Mouse (Mus musculus) MEL (cell line): Measurements from ENCODE around the gene Gpx7. TPM values are rescaled to one million over a fixed set of nuclear protein-coding genes. Genes with fewer than 3 reads are reported as not detected.
A peak's percentile ranks its signal among the peaks of the same experiment; 100 is the strongest.

Source experiments
- DNase-seq: peaks from one replicate; pipeline ENCODE4 v3.0.0; 2011; ENCODE audit warnings: low read depth, low spot score
- H3K27ac ChIP-seq: 2 replicates; pipeline ENCODE4 v1.5.1; 2012; ENCODE audit warnings: low read depth, mild to moderate bottlenecking, control low read depth, low read length, moderate library complexity; ENCODE audit not compliant: control insufficient read depth
- H3K27me3 ChIP-seq, 2 experiments: fragments of 150-350 bp in 1 of 2; sonication (generic) in 1 of 2; 2 replicates each; pipeline ENCODE4 v1.6.1; 2012; ENCODE audit warnings: low read length in 2 of 2, mild to moderate bottlenecking in 2 of 2, improper control_type of control experiment in 1 of 2, moderate library complexity in 1 of 2; ENCODE audit not compliant: insufficient read depth in 2 of 2, control insufficient read depth in 1 of 2
- H3K36me3 ChIP-seq, 2 experiments: 2 replicates each; pipeline ENCODE4 v1.6.1; 2012 to 2014; ENCODE audit warnings: low read length in 2 of 2, improper control_type of control experiment in 1 of 2, inconsistent platforms in 1 of 2, mild to moderate bottlenecking in 1 of 2; ENCODE audit not compliant: insufficient read depth in 2 of 2, control insufficient read depth in 1 of 2
- H3K4me1 ChIP-seq, 2 experiments: fragments of 150-350 bp in 1 of 2; sonication (generic) in 1 of 2; 2 replicates each; pipeline ENCODE4 v1.6.1; 2012; ENCODE audit warnings: low read length in 2 of 2, improper control_type of control experiment in 1 of 2, mild to moderate bottlenecking in 1 of 2; ENCODE audit not compliant: insufficient read depth in 2 of 2, control insufficient read depth in 1 of 2
- H3K4me3 ChIP-seq, 2 experiments: fragments of 150-350 bp in 1 of 2; sonication (generic) in 1 of 2; 2 replicates each; pipeline ENCODE4 v1.5.1; 2012; ENCODE audit warnings: low read depth in 2 of 2, low read length in 2 of 2, mild to moderate bottlenecking in 2 of 2, moderate library complexity in 2 of 2, control low read depth in 1 of 2, improper control_type of control experiment in 1 of 2; ENCODE audit not compliant: control insufficient read depth in 1 of 2, insufficient read depth in 1 of 2
- H3K79me2 ChIP-seq: 2 replicates; pipeline ENCODE4 v1.6.1; 2012; ENCODE audit warnings: mild to moderate bottlenecking, low read length, moderate library complexity; ENCODE audit not compliant: control insufficient read depth, poor library complexity, insufficient read depth
- H3K9ac ChIP-seq: 2 replicates; pipeline ENCODE4 v1.6.1; 2012; ENCODE audit warnings: low read depth, mild to moderate bottlenecking, control low read depth, low read length, moderate library complexity; ENCODE audit not compliant: control insufficient read depth, poor library complexity, severe bottlenecking
- H3K9me3 ChIP-seq: fragments of 150-350 bp; sonication (generic); replicated peaks from 2 replicates; pipeline ENCODE4 v1.6.1; 2012; ENCODE audit warnings: mild to moderate bottlenecking, low read length, improper control_type of control experiment, moderate library complexity; ENCODE audit not compliant: insufficient read depth
- CHD1 ChIP-seq: IDR thresholded peaks from 2 replicates; pipeline ENCODE4 v1.6.1; 2012; ENCODE audit warnings: low read depth, mild to moderate bottlenecking, inconsistent platforms, low read length, improper control_type of control experiment
- CHD2 ChIP-seq: IDR thresholded peaks from 2 replicates; pipeline ENCODE4 v1.6.1; 2011; ENCODE audit warnings: low read length, improper control_type of control experiment
- ELF1 ChIP-seq: IDR thresholded peaks from 2 replicates; pipeline ENCODE4 v1.6.1; 2014; ENCODE audit warnings: low read depth, mild to moderate bottlenecking, inconsistent platforms, low read length, improper control_type of control experiment, moderate library complexity
- EP300 ChIP-seq, 2 experiments: IDR thresholded peaks; 2 replicates each; pipeline ENCODE4 v1.6.1; 2011; ENCODE audit warnings: improper control_type of control experiment in 2 of 2, low read length in 2 of 2, low read depth in 1 of 2, mild to moderate bottlenecking in 1 of 2
- ETS1 ChIP-seq: IDR thresholded peaks from 2 replicates; pipeline ENCODE4 v1.6.1; 2012; ENCODE audit warnings: low read depth, mild to moderate bottlenecking, inconsistent platforms, low read length, improper control_type of control experiment, moderate library complexity
- GATA1 ChIP-seq: IDR thresholded peaks from 2 replicates; pipeline ENCODE4 v1.6.1; 2011; ENCODE audit warnings: low read depth, low read length, improper control_type of control experiment
- HCFC1 ChIP-seq: IDR thresholded peaks from 2 replicates; pipeline ENCODE4 v1.6.1; 2012; ENCODE audit warnings: low read depth, mild to moderate bottlenecking, inconsistent platforms, low read length, improper control_type of control experiment, moderate library complexity
- JUND ChIP-seq: IDR thresholded peaks from 2 replicates; pipeline ENCODE4 v1.6.1; 2011; ENCODE audit warnings: low read depth, mild to moderate bottlenecking, improper control_type of control experiment, low read length
- KAT2A ChIP-seq: conservative IDR thresholded peaks from 2 replicates; pipeline ENCODE4 v1.6.1; 2012; ENCODE audit warnings: low read depth, low read length, improper control_type of control experiment, inconsistent platforms
- MAFK ChIP-seq: IDR thresholded peaks from 2 replicates; pipeline ENCODE4 v1.6.1; 2011; ENCODE audit warnings: low read depth, mild to moderate bottlenecking, low read length, improper control_type of control experiment, borderline replicate concordance
- MAZ ChIP-seq: IDR thresholded peaks from 2 replicates; pipeline ENCODE4 v1.6.1; 2012; ENCODE audit warnings: low read depth, mild to moderate bottlenecking, inconsistent platforms, low read length, improper control_type of control experiment
- MEF2A ChIP-seq: IDR thresholded peaks from 2 replicates; pipeline ENCODE4 v1.6.1; 2014; ENCODE audit warnings: low read depth, mild to moderate bottlenecking, inconsistent platforms, low read length, improper control_type of control experiment; ENCODE audit not compliant: poor library complexity, insufficient replicate concordance, severe bottlenecking; ENCODE audit errors: extremely low read depth
- MXI1 ChIP-seq: IDR thresholded peaks from 2 replicates; pipeline ENCODE4 v1.6.1; 2011; ENCODE audit warnings: mild to moderate bottlenecking, low read depth, low read length, improper control_type of control experiment
- MYB ChIP-seq: IDR thresholded peaks from 2 replicates; pipeline ENCODE4 v1.6.1; 2011; ENCODE audit warnings: mild to moderate bottlenecking, low read depth, low read length, improper control_type of control experiment
- MYC ChIP-seq: IDR thresholded peaks from 2 replicates; pipeline ENCODE4 v1.6.1; 2011; ENCODE audit warnings: low read depth, mild to moderate bottlenecking, low read length, improper control_type of control experiment, moderate library complexity
- POLR2AphosphoS5 ChIP-seq: IDR thresholded peaks from 2 replicates; pipeline ENCODE4 v1.6.1; 2012; ENCODE audit warnings: low read depth, borderline replicate concordance, mild to moderate bottlenecking, inconsistent platforms, low read length, moderate library complexity, mixed read lengths
- RAD21 ChIP-seq: IDR thresholded peaks from 2 replicates; pipeline ENCODE4 v1.6.1; 2011; ENCODE audit warnings: mild to moderate bottlenecking, low read depth, low read length, improper control_type of control experiment
- TBP ChIP-seq: IDR thresholded peaks from 2 replicates; pipeline ENCODE4 v1.8.0; 2011; ENCODE audit warnings: low read depth, low read length, improper control_type of control experiment
- TCF12 ChIP-seq: IDR thresholded peaks from 2 replicates; pipeline ENCODE4 v1.6.1; 2014; ENCODE audit warnings: low read depth, mild to moderate bottlenecking, inconsistent platforms, low read length, improper control_type of control experiment, moderate library complexity
- USF2 ChIP-seq, 2 experiments: IDR thresholded peaks; 2 replicates each; pipeline ENCODE4 v1.6.1; 2011 to 2012; ENCODE audit warnings: improper control_type of control experiment in 2 of 2, low read length in 2 of 2, borderline replicate concordance in 1 of 2, inconsistent platforms in 1 of 2, low read depth in 1 of 2, mild to moderate bottlenecking in 1 of 2; ENCODE audit not compliant: insufficient read depth in 1 of 2
- ZC3H11A ChIP-seq: IDR thresholded peaks from 2 replicates; pipeline ENCODE4 v1.6.1; 2012; ENCODE audit warnings: low read depth, mild to moderate bottlenecking, inconsistent platforms, low read length, improper control_type of control experiment
- ZKSCAN1 ChIP-seq: IDR thresholded peaks from 2 replicates; pipeline ENCODE4 v1.6.1; 2012; ENCODE audit warnings: low read depth, mild to moderate bottlenecking, inconsistent platforms, low read length, improper control_type of control experiment, moderate library complexity
- polyA plus RNA-seq, 2 experiments: library from polyadenylated mRNA; stranded (reverse) in 1 of 2; unstranded in 1 of 2; fragments of >175 nt in 1 of 2; fragments of >200 nt in 1 of 2; gene quantifications; 2 replicates each; pipeline versions ENCODE4 v1.2.1 to v1.2.4; 2012; ENCODE audit warnings: low replicate concordance in 2 of 2, low read depth in 1 of 2; ENCODE audit not compliant: insufficient read length in 2 of 2, insufficient read depth in 1 of 2, missing spikeins in 1 of 2
- total RNA-seq: library from RNA; depleted of rRNA; stranded (reverse); fragments of 300-350 nt; gene quantifications from 2 replicates; pipeline ENCODE4 v1.2.3, GENCODE M21; 2012

The Gpx7 gene
- total and polyA plus RNA-seq, 3 experiments, result not detected

DNA sequence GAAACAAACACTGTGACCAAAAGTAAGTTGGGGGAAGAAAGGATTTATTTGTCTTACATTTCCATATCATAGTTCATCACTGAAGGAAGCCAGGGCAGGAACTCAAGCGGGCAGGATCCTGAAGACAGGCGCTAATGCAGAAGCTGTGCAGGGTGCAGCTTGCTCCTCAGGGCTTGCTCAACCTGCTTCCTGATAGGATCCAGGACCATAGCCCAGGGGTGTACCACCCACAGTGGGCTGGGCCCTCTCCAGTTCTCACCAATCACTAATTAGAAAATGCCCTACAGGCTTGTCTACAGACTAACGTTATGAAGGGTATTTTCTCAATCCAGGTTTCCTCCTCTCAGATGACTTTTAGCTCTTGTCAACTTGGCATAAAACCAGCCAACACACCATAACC is 28.9 kb upstream of the Gpx7 start:
- no peaks in the 10 kb centered on the region for H3K36me3 ChIP-seq
- H3K4me3 ChIP-seq, result no peak overlapping the region
- H3K27me3 ChIP-seq, result peaks cover 3 to 4% of the 10 kb centered on the region in 2 experiments; a peak in 3 of 4 replicates
- H3K79me2 ChIP-seq, result no peaks in the 10 kb centered on the region
- no peaks in the 10 kb centered on the region; a peak in 1 of 4 replicates for H3K4me1 ChIP-seq
- TF ChIP-seq RAD21, result no peak
- no peak for TF ChIP-seq MEF2A
- TF ChIP-seq MAZ, result no peak
- TF ChIP-seq MYB, result no peak
- no peak for TF ChIP-seq ELF1
- TF ChIP-seq CHD1, result no peak
- TF ChIP-seq MYC, result no peak
- TF ChIP-seq KAT2A, result no peak
- TF ChIP-seq HCFC1, result no peak
- TF ChIP-seq GATA1, result no peak
- no peak for TF ChIP-seq ZC3H11A
- no peak for TF ChIP-seq TBP
- TF ChIP-seq JUND, result no peak
- TF ChIP-seq TCF12, result no peak
- TF ChIP-seq EP300 (IDR thresholded peaks at IDR 0.05; ENCODE audit: low read depth in 1 of 2, low read length in 2 of 2), result no peak
- H3K9ac ChIP-seq, result no peak overlapping the region
- DNase-seq, result peak; percentile 16
- no peak overlapping the region for H3K27ac ChIP-seq
- H3K9me3 ChIP-seq, result no peaks in the 10 kb centered on the region

GRCm38 (mm10) chr4:108434781-108435180 is 28.0 kb upstream of the Gpx7 start:
- DNase-seq, result no peak
- Histone ChIP-seq H3K9me3 (no peaks in the 10 kb centered on the region), H3K9ac (no peak overlapping the region), H3K79me2 (no peaks in the 10 kb centered on the region), H3K4me3 (no peak overlapping the region), H3K36me3 (no peaks in the 10 kb centered on the region), H3K27ac (no peak overlapping the region), H3K4me1 (no peaks in the 10 kb centered on the region; a peak in 1 of 4 replicates), H3K27me3 (peaks cover 3 to 4% of the 10 kb centered on the region in 2 experiments; a peak in 2 of 4 replicates)
- TF ChIP-seq POLR2AphosphoS5 (no peak), MXI1 (no peak), ZC3H11A (no peak), ZKSCAN1 (no peak), USF2 (IDR thresholded peaks at IDR 0.05; ENCODE audit: borderline replicate concordance in 1 of 2, insufficient read depth in 1 of 2, low read depth in 1 of 2, low read length in 2 of 2) (no peak), MAFK (no peak), MAZ (no peak), CHD2 (no peak), ETS1 (no peak)
